7 mouse cellular contexts compared by ENCODE assay signal in genomic region chr5:136568776-136569175, GRCm38 (mm10). TPM values are rescaled to one million over a fixed set of nuclear protein-coding genes. Genes with fewer than 3 reads are reported as not detected.
A peak's percentile ranks its signal among the peaks of the same experiment; 100 is the strongest.
DNase-seq lines count a peak whose midpoint lies in the region; ATAC-seq and TF ChIP-seq lines count a peak whose summit lies in the region.

No protein-coding gene starts in this region.

- WGBS in limb, embryonic 14.5 days = 0% methylated on average over 12 of the region's 36 CpGs
- under 1% methylated on average over 29 of the region's 36 CpGs for WGBS in midbrain, embryonic 15.5 days
- 2% methylated on average over 36 of the region's 36 CpGs for WGBS in spleen, adult 2 months

- H3K27ac ChIP-seq in limb, embryonic 14.5 days (replicated peaks; ENCODE audit: low read depth, low read length) = no peak overlapping the region
- H3K27ac ChIP-seq in midbrain, embryonic 15.5 days = no peak overlapping the region
- no peak overlapping the region for H3K27ac ChIP-seq in spleen, adult 2 months (ENCODE audit: insufficient read depth, low read length)

- peaks cover 22% of the 10 kb centered on the region for H3K4me1 ChIP-seq in limb, embryonic 14.5 days (ENCODE audit: control insufficient read depth, insufficient read depth, low read length)
- H3K4me1 ChIP-seq in midbrain, embryonic 15.5 days = peaks cover 33% of the 10 kb centered on the region
- peaks cover 7% of the 10 kb centered on the region for H3K4me1 ChIP-seq in spleen, adult 2 months (ENCODE audit: control insufficient read depth, insufficient read depth, insufficient read length)

- H3K4me2 ChIP-seq in limb, embryonic 14.5 days (replicated peaks; ENCODE audit: low read depth, low read length, severe bottlenecking) = peak overlapping the region; percentile 99
- H3K4me2 ChIP-seq in midbrain, embryonic 15.5 days = peak overlapping the region; percentile 99

- peak; percentile 73 for DNase-seq in adrenal gland, adult 8-10 months
- DNase-seq in embryo, embryonic 11.5 days (ENCODE audit: low read depth, low spot score) = peak; percentile 52
- DNase-seq in heart, adult 18-20 months = peak; percentile 87 to 89
- peak; percentile 90 for DNase-seq in kidney, adult 18-20 months
- DNase-seq in limb, embryonic 14.5 days (ENCODE audit: low spot score) = no peak
- peak in 1 of 2 experiments; percentile 76 for DNase-seq in spleen, adult 2 months (ENCODE audit: low read depth in 1 of 2, low spot score in 2 of 2)

- no peaks in the 10 kb centered on the region for H3K9me3 ChIP-seq in limb, embryonic 14.5 days (ENCODE audit: control insufficient read depth, low read length)
- no peaks in the 10 kb centered on the region for H3K9me3 ChIP-seq in midbrain, embryonic 15.5 days

- H3K27me3 ChIP-seq in limb, embryonic 14.5 days (ENCODE audit: control insufficient read depth, insufficient read depth, low read length) = peaks cover 42% of the 10 kb centered on the region
- peaks cover 30% of the 10 kb centered on the region for H3K27me3 ChIP-seq in midbrain, embryonic 15.5 days (replicated peaks)
- 0 out of 2 replicates have a peak, but pooled peaks cover 3% of the 10 kb centered on the region for H3K27me3 ChIP-seq in spleen, adult 2 months (ENCODE audit: control insufficient read depth, insufficient read depth, low read length)

- ATAC-seq in limb, embryonic 14.5 days (ENCODE audit: low FRiP score, low read depth) = no peak
- ATAC-seq in midbrain, embryonic 15.5 days (replicated peaks) = no peak

- H3K9ac ChIP-seq in limb, embryonic 14.5 days (ENCODE audit: low read depth, low read length, severe bottlenecking) = 0 out of 2 replicates have a peak overlapping the region, but pooled peaks have one; percentile 28
- H3K9ac ChIP-seq in midbrain, embryonic 15.5 days = peak overlapping the region; percentile 27; the same call in 1 of the 2 replicates

- no peaks in the 10 kb centered on the region for H3K36me3 ChIP-seq in limb, embryonic 14.5 days (ENCODE audit: control insufficient read depth, insufficient read depth, low read length)
- H3K36me3 ChIP-seq in midbrain, embryonic 15.5 days (replicated peaks) = no peaks in the 10 kb centered on the region
- no peaks in the 10 kb centered on the region for H3K36me3 ChIP-seq in spleen, adult 2 months (ENCODE audit: control insufficient read depth, insufficient read depth, low read length)

- TF ChIP-seq POLR2A in limb, embryonic 14.5 days (IDR thresholded peaks at IDR 0.05; ENCODE audit: borderline replicate concordance, extremely low read depth, insufficient read depth, insufficient read length) = no peak
- TF ChIP-seq POLR2A in spleen, adult 2 months (IDR thresholded peaks at IDR 0.05; ENCODE audit: low read depth, low read length) = no peak

- peak; percentile 34 for TF ChIP-seq CTCF in spleen, adult 2 months (IDR thresholded peaks at IDR 0.05; ENCODE audit: extremely low read depth, insufficient read depth, insufficient read length, insufficient replicate concordance)

- H3K4me3 ChIP-seq in limb, embryonic 14.5 days (replicated peaks; ENCODE audit: low read length) = peak overlapping the region; percentile 93
- H3K4me3 ChIP-seq in midbrain, embryonic 15.5 days = peak overlapping the region; percentile 99
- H3K4me3 ChIP-seq in spleen, adult 2 months (ENCODE audit: extremely low read depth, insufficient read depth, insufficient read length) = peak overlapping the region; percentile 100

RNA-seq across cellular contexts. Expression of gene Cux1, which starts 1.5 kb away (rescaled TPM):
- total RNA-seq in adrenal gland, adult 8-10 months (2022) = 100 to 1,000 TPM in 2 of 4 experiments, 10 to 100 TPM in 2; 88.2 to 135 (median 105) TPM
- total RNA-seq in heart, adult 18-20 months (2021) = 10 to 100 TPM; 78.7 to 87.5 TPM
- polyA plus RNA-seq in limb, embryonic 14.5 days (2012; rRNA removed) = 39.0 and 42.1 TPM in 2 replicates
- polyA plus RNA-seq in limb, embryonic 14.5 days (2014; fragmentation: Nextera tagmentation; extraction: Ambion mirVana) = 64.3 and 77.8 TPM in 2 replicates
- polyA plus RNA-seq in midbrain, embryonic 15.5 days (2015; fragmentation: Nextera tagmentation; extraction: Ambion mirVana) = 114 and 121 TPM in 2 replicates
- 24.7 and 28.4 TPM in 2 replicates for polyA plus RNA-seq in spleen, adult 2 months (2012; rRNA removed)
